Mouse (Mus musculus): ENCODE measurements around the gene Keg1.
"Not testable (repeated sequence)": the region's sequence is repeated elsewhere in the genome, so short reads cannot be mapped to it uniquely, and the experiment has no call there.

Keg1 gene

GRCm38 (mm10) chr19:12695590-12695989, at the start of gene Keg1:
TSS of gene Keg1 (plus strand) at chr19:12695786.
- no peak for DNase-seq (ENCODE audit: low spot score in 2 of 2)

GRCm38 (mm10) chr19:12649511-12649910, 46.1 kb upstream of the Keg1 start:
- DNase-seq (ENCODE audit: low spot score in 2 of 2): no peak

GRCm38 (mm10) chr19:12666156-12666555, 29.4 kb upstream of the Keg1 start:
- DNase-seq (ENCODE audit: low spot score in 2 of 2): no peak

GRCm38 (mm10) chr19:12668601-12669000, 27.0 kb upstream of the Keg1 start:
- DNase-seq (ENCODE audit: low spot score in 2 of 2): not testable (repeated sequence)

- DNase-seq (ENCODE audit: low spot score in 2 of 2): no peak
These were observed 25.4 kb upstream of the Keg1 start, which contains the start of gene Olfr1442 for GRCm38 (mm10) chr19:12670139-12670538. TSS of gene Olfr1442 (plus strand) at chr19:12670439.

- no peak for DNase-seq (ENCODE audit: low spot score in 2 of 2)
These were observed 24.5 kb upstream of the Keg1 start for GRCm38 (mm10) chr19:12671051-12671450.

- DNase-seq (ENCODE audit: low spot score in 2 of 2): no peak
These were observed 17.8 kb upstream of the Keg1 start, which contains the start of gene Olfr1443 for GRCm38 (mm10) chr19:12677812-12678211. TSS of gene Olfr1443 (plus strand) at chr19:12678112.

GRCm38 (mm10) chr19:12684638-12685037, 10.9 kb upstream of the Keg1 start:
- no peak for DNase-seq (ENCODE audit: low spot score in 2 of 2)

- no peak for DNase-seq (ENCODE audit: low spot score in 2 of 2)
These were observed 10.4 kb upstream of the Keg1 start for GRCm38 (mm10) chr19:12685231-12685630.

GRCm38 (mm10) chr19:12696221-12696620, 635 bp downstream of the Keg1 start:
- no peak for DNase-seq (ENCODE audit: low spot score in 2 of 2)

GRCm38 (mm10) chr19:12708458-12708857, 12.9 kb downstream of the Keg1 start:
- DNase-seq (ENCODE audit: low spot score in 2 of 2): no peak

- no peak for DNase-seq (ENCODE audit: low spot score in 2 of 2)
These were observed 13.4 kb downstream of the Keg1 start for GRCm38 (mm10) chr19:12708986-12709385.

GRCm38 (mm10) chr19:12719189-12719588, 23.6 kb downstream of the Keg1 start:
- DNase-seq (ENCODE audit: low spot score in 2 of 2): no peak

- no peak for DNase-seq (ENCODE audit: low spot score in 2 of 2)
These were observed 24.9 kb downstream of the Keg1 start for GRCm38 (mm10) chr19:12720463-12720862.

- not testable (repeated sequence) for DNase-seq (ENCODE audit: low spot score in 2 of 2)
These were observed 25.3 kb downstream of the Keg1 start for GRCm38 (mm10) chr19:12720919-12721318.

GRCm38 (mm10) chr19:12721596-12721995, 26.0 kb downstream of the Keg1 start:
- not testable (repeated sequence) for DNase-seq (ENCODE audit: low spot score in 2 of 2)

- peak; percentile 5 to 12 for DNase-seq (ENCODE audit: low spot score in 2 of 2)
These were observed 26.7 kb downstream of the Keg1 start for GRCm38 (mm10) chr19:12722308-12722707.

- DNase-seq (ENCODE audit: low spot score in 2 of 2): no peak
These were observed 30.3 kb downstream of the Keg1 start for GRCm38 (mm10) chr19:12725851-12726250.

- no peak for DNase-seq (ENCODE audit: low spot score in 2 of 2)
These were observed 35.5 kb downstream of the Keg1 start for GRCm38 (mm10) chr19:12731036-12731435.

- no peak for DNase-seq (ENCODE audit: low spot score in 2 of 2)
These were observed 36.4 kb downstream of the Keg1 start for GRCm38 (mm10) chr19:12731950-12732349.

GRCm38 (mm10) chr19:12756286-12756685, 60.7 kb downstream of the Keg1 start:
- DNase-seq (ENCODE audit: low spot score in 2 of 2): no peak

GRCm38 (mm10) chr19:12758936-12759478, 63.4 kb downstream of the Keg1 start:
- no peak for DNase-seq (ENCODE audit: low spot score in 2 of 2)

- DNase-seq (ENCODE audit: low spot score in 2 of 2): peak; percentile 25 to 50
These were observed 64.1 kb downstream of the Keg1 start for GRCm38 (mm10) chr19:12759656-12760055.
